Mouse (Mus musculus): ENCODE measurements at regions not wholly inside any gene's neighbourhood (a gene's known extent, or its start where the extent isn't known, plus 50 kb on each side); places are given as distances from the start of the nearest gene placed in this dataset.
A peak's percentile ranks its signal among the peaks of the same experiment; 100 is the strongest.

- Histone ChIP-seq H3K4me2 (replicated peaks; ENCODE audit: low read depth, low read length) (no peak overlapping the region), H3K9ac (replicated peaks; ENCODE audit: low read depth, low read length) (no peak overlapping the region), H3K4me1 (ENCODE audit: control insufficient read depth, insufficient read depth, low read length) (no peaks in the 10 kb centered on the region), H3K4me3 (ENCODE audit: low read depth, low read length) (no peak overlapping the region), H3K9me3 (ENCODE audit: control insufficient read depth, low read depth, low read length) (no peaks in the 10 kb centered on the region), H3K27ac (ENCODE audit: low read length) (no peak overlapping the region), H3K27me3 (ENCODE audit: control insufficient read depth, insufficient read depth, low read length) (no peaks in the 10 kb centered on the region), H3K36me3 (ENCODE audit: control insufficient read depth, insufficient read depth, low read length) (no peaks in the 10 kb centered on the region)
- no peak for ATAC-seq (ENCODE audit: insufficient number of reproducible peaks, insufficient read depth, low FRiP score, low read depth)
- WGBS = 92% methylated on average over 5 of the region's 5 CpGs
Observed at GRCm38 (mm10) chr16:93144033-93144432, 318.1 kb upstream of the Runx1 start.

GRCm38 (mm10) chr16:93143164-93143563 lies 317.2 kb upstream of the Runx1 start:
- WGBS = 65% methylated on average over 10 of the region's 10 CpGs
- H3K4me1 ChIP-seq (ENCODE audit: control insufficient read depth, insufficient read depth, low read length) = no peaks in the 10 kb centered on the region
- H3K36me3 ChIP-seq (ENCODE audit: control insufficient read depth, insufficient read depth, low read length) = no peaks in the 10 kb centered on the region

GRCm38 (mm10) chr16:93141967-93142366 lies 316.0 kb upstream of the Runx1 start:
- 69% methylated on average over 6 of the region's 6 CpGs for WGBS
- no peaks in the 10 kb centered on the region for H3K27me3 ChIP-seq (ENCODE audit: control insufficient read depth, insufficient read depth, low read length)
- no peak overlapping the region for H3K9ac ChIP-seq (replicated peaks; ENCODE audit: low read depth, low read length)
- H3K4me1 ChIP-seq (ENCODE audit: control insufficient read depth, insufficient read depth, low read length) = no peaks in the 10 kb centered on the region
- H3K4me2 ChIP-seq (replicated peaks; ENCODE audit: low read depth, low read length) = no peak overlapping the region
- no peaks in the 10 kb centered on the region for H3K36me3 ChIP-seq (ENCODE audit: control insufficient read depth, insufficient read depth, low read length)
- H3K27ac ChIP-seq (ENCODE audit: low read length) = no peak overlapping the region
- no peak for ATAC-seq (ENCODE audit: insufficient number of reproducible peaks, insufficient read depth, low FRiP score, low read depth)
- no peak overlapping the region for H3K4me3 ChIP-seq (ENCODE audit: low read depth, low read length)
- no peaks in the 10 kb centered on the region for H3K9me3 ChIP-seq (ENCODE audit: control insufficient read depth, low read depth, low read length)

More at GRCm38 (mm10) chr16:93143164-93143563, 317.2 kb upstream of the Runx1 start:
- H3K4me3 ChIP-seq (ENCODE audit: low read depth, low read length) = no peak overlapping the region
- H3K9me3 ChIP-seq (ENCODE audit: control insufficient read depth, low read depth, low read length) = no peaks in the 10 kb centered on the region
- H3K27ac ChIP-seq (ENCODE audit: low read length) = no peak overlapping the region
- H3K27me3 ChIP-seq (ENCODE audit: control insufficient read depth, insufficient read depth, low read length) = no peaks in the 10 kb centered on the region
- no peak overlapping the region for H3K9ac ChIP-seq (replicated peaks; ENCODE audit: low read depth, low read length)
- no peak overlapping the region for H3K4me2 ChIP-seq (replicated peaks; ENCODE audit: low read depth, low read length)
- no peak for ATAC-seq (ENCODE audit: insufficient number of reproducible peaks, insufficient read depth, low FRiP score, low read depth)

DNA sequence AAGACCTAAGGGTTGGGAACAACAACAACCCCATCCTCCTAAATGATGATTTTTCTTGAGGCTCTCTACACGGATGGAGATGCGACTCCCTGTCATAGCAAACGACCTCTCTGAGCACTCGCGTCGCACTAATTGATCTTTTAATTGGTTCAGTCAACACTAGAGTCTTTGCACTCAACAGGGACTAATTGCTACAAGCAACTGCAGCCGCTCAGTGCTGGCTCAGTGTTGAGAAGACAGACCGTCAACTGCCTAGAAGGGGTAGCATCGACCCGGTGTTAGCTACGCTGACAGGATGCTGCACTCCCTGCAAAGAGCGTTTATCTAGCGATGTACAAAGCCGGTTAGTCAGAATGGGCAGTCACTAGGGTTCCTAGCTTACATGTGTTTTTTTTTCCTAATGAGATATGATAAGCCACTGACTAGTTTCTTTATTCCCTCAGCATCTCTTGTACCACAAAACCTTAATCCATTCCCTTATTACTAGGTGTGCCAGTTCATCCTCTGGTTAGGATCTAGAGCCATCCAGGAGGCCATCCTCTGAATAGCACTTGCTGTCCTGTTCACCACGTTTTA lies 314.7 kb upstream of the Runx1 start:
- no peaks in the 10 kb centered on the region for H3K36me3 ChIP-seq (ENCODE audit: control insufficient read depth, insufficient read depth, low read length)
- 66% methylated on average over 15 of the region's 15 CpGs for WGBS
- H3K9me3 ChIP-seq (ENCODE audit: control insufficient read depth, low read depth, low read length) = no peaks in the 10 kb centered on the region
- no peak for ATAC-seq (ENCODE audit: insufficient number of reproducible peaks, insufficient read depth, low FRiP score, low read depth)
- no peak overlapping the region for H3K9ac ChIP-seq (replicated peaks; ENCODE audit: low read depth, low read length)
- no peaks in the 10 kb centered on the region for H3K4me1 ChIP-seq (ENCODE audit: control insufficient read depth, insufficient read depth, low read length)
- H3K27ac ChIP-seq (ENCODE audit: low read length) = no peak overlapping the region
- no peak overlapping the region for H3K4me3 ChIP-seq (ENCODE audit: low read depth, low read length)
- no peak overlapping the region for H3K4me2 ChIP-seq (replicated peaks; ENCODE audit: low read depth, low read length)
- H3K27me3 ChIP-seq (ENCODE audit: control insufficient read depth, insufficient read depth, low read length) = no peaks in the 10 kb centered on the region

- Histone ChIP-seq H3K9me3 (ENCODE audit: control insufficient read depth, low read depth, low read length) (no peaks in the 10 kb centered on the region), H3K36me3 (ENCODE audit: control insufficient read depth, insufficient read depth, low read length) (no peaks in the 10 kb centered on the region), H3K4me1 (ENCODE audit: control insufficient read depth, insufficient read depth, low read length) (no peaks in the 10 kb centered on the region), H3K9ac (replicated peaks; ENCODE audit: low read depth, low read length) (no peak overlapping the region), H3K27me3 (ENCODE audit: control insufficient read depth, insufficient read depth, low read length) (no peaks in the 10 kb centered on the region), H3K4me2 (replicated peaks; ENCODE audit: low read depth, low read length) (no peak overlapping the region), H3K27ac (ENCODE audit: low read length) (no peak overlapping the region), H3K4me3 (ENCODE audit: low read depth, low read length) (no peak overlapping the region)
- ATAC-seq (ENCODE audit: insufficient number of reproducible peaks, insufficient read depth, low FRiP score, low read depth) = no peak
- WGBS = 46% methylated on average over 1 of the region's 1 CpGs
Observed at GRCm38 (mm10) chr16:93137249-93137648, 311.3 kb upstream of the Runx1 start.

DNA sequence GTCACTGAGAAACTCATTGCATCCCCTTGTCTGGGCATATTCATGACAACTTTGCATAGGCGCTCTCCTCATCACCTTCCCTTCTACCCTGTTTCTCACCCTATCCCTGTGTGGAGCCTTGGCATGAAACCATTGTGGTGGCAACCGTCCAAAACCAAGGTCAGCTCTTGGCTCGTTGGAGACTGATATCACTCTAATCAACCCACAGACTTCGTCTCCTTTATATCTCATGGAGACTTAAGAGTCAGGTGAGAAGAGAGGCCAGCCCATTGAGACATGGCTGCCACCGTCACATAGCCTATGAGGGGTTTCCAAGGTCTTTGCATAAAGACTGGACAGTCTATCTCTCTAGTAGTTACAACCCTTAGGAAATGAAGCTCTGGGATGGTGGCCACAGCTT lies 305.5 kb upstream of the Runx1 start:
- Histone ChIP-seq H3K4me2 (replicated peaks; ENCODE audit: low read depth, low read length) (no peak overlapping the region), H3K36me3 (ENCODE audit: control insufficient read depth, insufficient read depth, low read length) (no peaks in the 10 kb centered on the region), H3K4me1 (ENCODE audit: control insufficient read depth, insufficient read depth, low read length) (no peaks in the 10 kb centered on the region), H3K9me3 (ENCODE audit: control insufficient read depth, low read depth, low read length) (no peaks in the 10 kb centered on the region), H3K27me3 (ENCODE audit: control insufficient read depth, insufficient read depth, low read length) (no peaks in the 10 kb centered on the region), H3K4me3 (ENCODE audit: low read depth, low read length) (no peak overlapping the region), H3K27ac (ENCODE audit: low read length) (no peak overlapping the region), H3K9ac (replicated peaks; ENCODE audit: low read depth, low read length) (no peak overlapping the region)
- WGBS = 86% methylated on average over 5 of the region's 5 CpGs
- no peak for ATAC-seq (ENCODE audit: insufficient number of reproducible peaks, insufficient read depth, low FRiP score, low read depth)

DNA sequence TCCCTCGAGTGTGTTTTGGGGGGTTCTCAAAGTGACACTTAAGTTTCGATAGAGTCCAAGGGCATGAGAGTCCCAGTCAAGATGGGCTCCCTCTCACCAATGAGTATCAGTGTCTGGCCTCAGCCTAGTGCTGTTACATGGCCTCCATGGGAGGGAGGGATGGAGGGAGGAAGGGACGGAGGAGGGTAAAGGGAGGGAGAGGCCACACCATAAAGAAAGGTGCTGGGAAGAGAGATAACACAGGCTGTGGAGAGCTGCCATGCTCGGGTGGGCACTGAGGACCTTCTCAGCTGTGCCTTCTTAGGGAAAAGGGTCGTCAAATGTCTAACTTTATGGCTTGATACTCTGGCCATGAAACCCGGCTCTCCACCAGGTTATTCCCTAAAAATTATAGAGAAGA lies 304.7 kb upstream of the Runx1 start:
- no peaks in the 10 kb centered on the region for H3K4me1 ChIP-seq (ENCODE audit: control insufficient read depth, insufficient read depth, low read length)
- WGBS = 80% methylated on average over 6 of the region's 6 CpGs
- H3K9ac ChIP-seq (replicated peaks; ENCODE audit: low read depth, low read length) = no peak overlapping the region
- no peaks in the 10 kb centered on the region for H3K9me3 ChIP-seq (ENCODE audit: control insufficient read depth, low read depth, low read length)
- H3K4me2 ChIP-seq (replicated peaks; ENCODE audit: low read depth, low read length) = no peak overlapping the region
- H3K27me3 ChIP-seq (ENCODE audit: control insufficient read depth, insufficient read depth, low read length) = no peaks in the 10 kb centered on the region
- H3K36me3 ChIP-seq (ENCODE audit: control insufficient read depth, insufficient read depth, low read length) = no peaks in the 10 kb centered on the region
- H3K27ac ChIP-seq (ENCODE audit: low read length) = no peak overlapping the region
- peak; percentile 54; the same call in 1 of the 2 replicates for ATAC-seq (ENCODE audit: insufficient number of reproducible peaks, insufficient read depth, low FRiP score, low read depth)
- H3K4me3 ChIP-seq (ENCODE audit: low read depth, low read length) = no peak overlapping the region

GRCm38 (mm10) chr16:93123707-93124106 lies 297.8 kb upstream of the Runx1 start:
- no peak overlapping the region for H3K4me2 ChIP-seq (replicated peaks; ENCODE audit: low read depth, low read length)
- 88% methylated on average over 7 of the region's 8 CpGs for WGBS
- no peak overlapping the region for H3K9ac ChIP-seq (replicated peaks; ENCODE audit: low read depth, low read length)
- H3K4me3 ChIP-seq (ENCODE audit: low read depth, low read length) = no peak overlapping the region
- H3K36me3 ChIP-seq (ENCODE audit: control insufficient read depth, insufficient read depth, low read length) = no peaks in the 10 kb centered on the region
- ATAC-seq (ENCODE audit: insufficient number of reproducible peaks, insufficient read depth, low FRiP score, low read depth) = no peak
- H3K27ac ChIP-seq (ENCODE audit: low read length) = no peak overlapping the region
- no peaks in the 10 kb centered on the region for H3K9me3 ChIP-seq (ENCODE audit: control insufficient read depth, low read depth, low read length)
- H3K27me3 ChIP-seq (ENCODE audit: control insufficient read depth, insufficient read depth, low read length) = no peaks in the 10 kb centered on the region
- H3K4me1 ChIP-seq (ENCODE audit: control insufficient read depth, insufficient read depth, low read length) = no peaks in the 10 kb centered on the region

All from stomach, embryonic 14.5 days (tissue).